ENCODE assay signal across 10 mouse cellular contexts in the genomic region with DNA sequence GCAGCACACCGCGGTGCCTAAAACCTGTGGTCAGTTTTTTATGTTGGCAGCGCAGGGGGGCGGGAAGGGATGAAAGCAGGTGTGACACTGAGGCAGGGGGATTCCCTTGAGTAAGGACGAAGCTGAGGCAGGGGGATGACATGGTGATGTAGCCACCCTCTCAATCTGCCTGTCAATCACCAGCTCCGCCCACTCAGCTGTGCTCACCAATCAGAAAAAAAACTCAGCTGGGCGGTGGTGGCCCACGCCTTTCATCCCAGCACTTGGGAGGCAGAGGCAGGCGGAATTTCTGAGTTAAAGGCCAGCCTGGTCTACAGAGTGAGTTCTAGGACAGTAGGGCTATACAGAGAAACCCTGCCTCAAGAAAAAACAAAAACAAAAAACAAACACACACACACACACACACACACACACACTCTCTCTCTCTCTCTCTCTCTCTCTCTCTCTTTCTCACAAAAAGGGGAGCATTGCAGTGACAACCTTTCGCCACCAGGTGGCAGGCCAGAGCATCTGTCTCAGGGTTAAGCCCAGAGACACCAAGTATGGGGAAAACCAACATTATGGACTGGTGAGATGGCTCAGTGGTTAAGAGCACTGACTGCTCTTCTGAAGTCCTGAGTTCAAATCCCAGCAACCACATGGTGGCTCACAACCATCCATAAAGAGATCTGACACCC. TPM values are rescaled to one million over a fixed set of nuclear protein-coding genes. Genes with fewer than 3 reads are reported as not detected.
A peak's percentile ranks its signal among the peaks of the same experiment; 100 is the strongest.
DNase-seq lines count a peak whose midpoint lies in the region; TF ChIP-seq lines count a peak whose summit lies in the region.
"Not testable (repeated sequence)": the region's sequence is repeated elsewhere in the genome, so short reads cannot be mapped to it uniquely, and the experiment has no call there.
"Had no signal": no experiment of that assay in that cellular context is flagged by ENCODE, and none has a peak within 500 bp of the region (broad histone marks: within the 10 kb centered on the region; RNA-seq: fewer than 3 reads in every experiment).

No protein-coding gene starts in this region.

- not testable (repeated sequence) for H3K4me3 ChIP-seq in MEL (ENCODE audit: control insufficient read depth in 1 of 2, insufficient read depth in 1 of 2, low read depth in 2 of 2, low read length in 2 of 2); forebrain, embryonic 10.5 days

- TF ChIP-seq CTCF in MEL (IDR thresholded peaks at IDR 0.05 in 2 of 3, conservative IDR thresholded peaks at IDR 0.05 in 1 of 3; ENCODE audit: control insufficient read depth in 1 of 3, insufficient read depth in 1 of 3, low read depth in 2 of 3, low read length in 3 of 3, poor library complexity in 1 of 3, severe bottlenecking in 1 of 3), result peak; percentile 69 to 88 (median 69)

- not testable (repeated sequence) for H3K9ac ChIP-seq in MEL (ENCODE audit: control insufficient read depth, low read depth, low read length, poor library complexity, severe bottlenecking)

- not testable (repeated sequence) for H3K36me3 ChIP-seq in MEL (ENCODE audit: control insufficient read depth in 1 of 2, insufficient read depth in 2 of 2, low read length in 2 of 2); forebrain, embryonic 10.5 days (replicated peaks)

- 70% methylated on average over 10 of the region's 10 CpGs for WGBS in forebrain, embryonic 10.5 days

- not testable (repeated sequence) for H3K9me3 ChIP-seq in MEL (replicated peaks; ENCODE audit: insufficient read depth, low read length); forebrain, embryonic 10.5 days

- not testable (repeated sequence) for H3K27ac ChIP-seq in MEL (ENCODE audit: control insufficient read depth, low read depth, low read length)
- H3K27ac ChIP-seq in forebrain, embryonic 10.5 days, result 0 out of 2 replicates have a peak overlapping the region, but pooled peaks have one; percentile 15

- not testable (repeated sequence) for TF ChIP-seq EP300 in MEL (IDR thresholded peaks at IDR 0.05; ENCODE audit: low read depth in 1 of 2, low read length in 2 of 2)

- DNase-seq in MEL (ENCODE audit: low read depth, low spot score), result peak; percentile 90
- peak; percentile 85 for DNase-seq in c-Kit-positive CD71-positive TER-119-positive erythroid progenitor cells, embryonic 14.5 days (ENCODE audit: low spot score)
- peak; percentile 68 for DNase-seq in forebrain, embryonic 10.5 days (ENCODE audit: extremely low spot score, low spot score)
- DNase-seq in heart, postnatal 4 days, result peak; percentile 88
- DNase-seq in layer of hippocampus, adult 9-11 months, result peak; percentile 51
- peak; percentile 89 for DNase-seq in lung, postnatal 10 days
- DNase-seq in retina, postnatal 1 day, result peak; percentile 88
- DNase-seq in thymus, postnatal 14 days, result peak; percentile 90

- H3K4me1 ChIP-seq in MEL (ENCODE audit: control insufficient read depth in 1 of 2, insufficient read depth in 2 of 2, low read length in 2 of 2), result not testable (repeated sequence)
- peaks cover 13% of the 10 kb centered on the region for H3K4me1 ChIP-seq in forebrain, embryonic 10.5 days

- peak; percentile 49 for TF ChIP-seq RAD21 in MEL (IDR thresholded peaks at IDR 0.05; ENCODE audit: low read depth, low read length)

- not testable (repeated sequence) for TF ChIP-seq POLR2A in MEL (IDR thresholded peaks at IDR 0.05; ENCODE audit: control insufficient read depth in 1 of 2, insufficient read depth in 1 of 2, low read depth in 1 of 2, low read length in 2 of 2, poor library complexity in 1 of 2)

- H3K27me3 ChIP-seq in MEL (ENCODE audit: control insufficient read depth in 1 of 2, insufficient read depth in 2 of 2, low read length in 2 of 2); forebrain, embryonic 10.5 days (ENCODE audit: poor library complexity, severe bottlenecking): not testable (repeated sequence)

- not testable (repeated sequence) for H3K79me2 ChIP-seq in MEL (ENCODE audit: control insufficient read depth, insufficient read depth, low read length, poor library complexity)

TF ChIP-seq in MEL, 35 proteins besides CTCF, POLR2A, EP300 and RAD21:
- TF ChIP-seq ETS1 (IDR thresholded peaks at IDR 0.05; ENCODE audit: low read depth, low read length), result 0 out of 2 replicates have a peak, but pooled peaks have one; percentile 12
- TF ChIP-seq SMC3 (IDR thresholded peaks at IDR 0.05; ENCODE audit: low read depth, low read length), result peak; percentile 75
- peak; percentile 43; the same call in 1 of the 2 replicates for TF ChIP-seq ZC3H11A (IDR thresholded peaks at IDR 0.05; ENCODE audit: low read depth, low read length)
- peak; percentile 60 for TF ChIP-seq ZNF384 (IDR thresholded peaks at IDR 0.05; ENCODE audit: low read depth, low read length)
- TF ChIP-seq BHLHE40 (IDR thresholded peaks at IDR 0.05; ENCODE audit: borderline replicate concordance, low read depth, low read length), result 0 out of 2 replicates have a peak, but pooled peaks have one; percentile 14
- TF ChIP-seq HCFC1 (IDR thresholded peaks at IDR 0.05; ENCODE audit: low read depth, low read length), result peak; percentile 59
- peak; percentile 97 for TF ChIP-seq JUND (IDR thresholded peaks at IDR 0.05; ENCODE audit: low read depth, low read length)
- TF ChIP-seq TBP (IDR thresholded peaks at IDR 0.05; ENCODE audit: low read depth, low read length), result peak; percentile 74

RNA-seq across cellular contexts. Expression of a gene that starts 35.4 kb away (rescaled TPM):
- 62.9 and 67.7 TPM in 2 replicates for total RNA-seq in MEL (2012; rRNA removed)
- polyA plus RNA-seq in MEL (2012; ENCODE audit: insufficient read depth in 1 of 2, insufficient read length in 2 of 2, low read depth in 1 of 2, low replicate concordance in 2 of 2, missing spikeins in 1 of 2), result 100 to 1,000 TPM in 1 of 2 experiments, 10 to 100 TPM in 1; 87.8 to 140 TPM
- 76.2 and 80.0 TPM in 2 replicates for polyA plus RNA-seq in forebrain, embryonic 10.5 days (2016; fragmentation: Nextera tagmentation; extraction: Ambion mirVana)
- total RNA-seq in heart, postnatal 4 days (2021), result 100 to 1,000 TPM; 156 to 159 TPM

RNA-seq across cellular contexts. Expression of a gene that starts 39.7 kb away (rescaled TPM):
- total RNA-seq in MEL (2012; rRNA removed), result not detected in 2 replicates
- not detected for polyA plus RNA-seq in MEL (2012; ENCODE audit: insufficient read depth in 1 of 2, insufficient read length in 2 of 2, low read depth in 1 of 2, low replicate concordance in 2 of 2, missing spikeins in 1 of 2)
- not detected in 2 replicates for polyA plus RNA-seq in forebrain, embryonic 10.5 days (2016; fragmentation: Nextera tagmentation; extraction: Ambion mirVana)
- total RNA-seq in heart, postnatal 4 days (2021), result not detected
- polyA plus RNA-seq: forebrain, embryonic 16.5 days; macrophage had no signal
